Mouse (Mus musculus) liver, embryonic 13.5 days (tissue): ENCODE results near the gene Vsig1. TPM values are rescaled to one million over a fixed set of nuclear protein-coding genes. Genes with fewer than 3 reads are reported as not detected.

ENCODE experiments used
- ATAC-seq: fragments of 200-750 bp; cut with Nextera tagmentation; 2 replicates; pipeline ENCODE4 v1.8.0; 2017; ENCODE audit warnings: low read depth, mild to moderate bottlenecking, moderate number of reproducible peaks, moderate library complexity
- DNase-seq: peaks from one replicate; pipeline ENCODE4 v3.0.0; 2022
- H3K27ac ChIP-seq: fragments of 300-500 bp; sonication (generic); 2 replicates; pipeline ENCODE4 v1.5.1; 2015; ENCODE audit warnings: moderate library complexity, mild to moderate bottlenecking, inconsistent platforms
- H3K27me3 ChIP-seq: fragments of 300-500 bp; sonication (generic); 2 replicates; pipeline ENCODE4 v1.6.1; 2015; ENCODE audit warnings: mild to moderate bottlenecking, inconsistent platforms
- H3K36me3 ChIP-seq: fragments of 300-500 bp; sonication (generic); 2 replicates; pipeline ENCODE4 v1.6.1; 2015; ENCODE audit warnings: mild to moderate bottlenecking, inconsistent platforms
- H3K4me1 ChIP-seq: fragments of 300-500 bp; sonication (generic); replicated peaks from 2 replicates; pipeline ENCODE4 v1.6.1; 2015; ENCODE audit warnings: inconsistent platforms
- H3K4me2 ChIP-seq: fragments of 300-500 bp; sonication (generic); 2 replicates; pipeline ENCODE4 v1.6.1; 2015; ENCODE audit warnings: inconsistent platforms, mild to moderate bottlenecking, moderate library complexity
- H3K4me3 ChIP-seq: fragments of 300-500 bp; sonication (generic); replicated peaks from 2 replicates; pipeline ENCODE4 v1.5.1; 2015; ENCODE audit warnings: mild to moderate bottlenecking, inconsistent platforms
- H3K9ac ChIP-seq: fragments of 300-500 bp; sonication (generic); 2 replicates; pipeline ENCODE4 v1.6.1; 2015; ENCODE audit warnings: mild to moderate bottlenecking, inconsistent platforms
- H3K9me3 ChIP-seq: fragments of 300-500 bp; sonication (generic); replicated peaks from 2 replicates; pipeline ENCODE4 v1.6.1; 2016; ENCODE audit warnings: inconsistent platforms
- WGBS: fragments of 180-500 bp; shearing (Covaris S2); methylation state at CpG from one replicate; pipeline ENCODE4 v1.1.7; 2015; ENCODE audit not compliant: insufficient replicate concordance; 5-methylcytosine and 5-hydroxymethylcytosine counted together
- polyA plus RNA-seq: library from polyadenylated mRNA; unstranded; fragments of >200 nt; fragmentation: Nextera tagmentation; extraction: Ambion mirVana; gene quantifications from 2 replicates; pipeline ENCODE4 v1.2.1, GENCODE M21; 2015

Vsig1 gene
- polyA plus RNA-seq, 1 experiment from 2014 or later: not detected

GRCm38 (mm10) chrX:140956959-140957358 is 49.6 kb downstream of the Vsig1 start:
- no peaks in the 10 kb centered on the region; the same call in 1 of the 2 replicates for H3K27me3 ChIP-seq
- ATAC-seq (peak; percentile 49), DNase-seq (no peak)
- H3K9ac ChIP-seq: peak overlapping the region; percentile 66
- H3K4me3 ChIP-seq: peak overlapping the region; percentile 65
- H3K27ac ChIP-seq: peak overlapping the region; percentile 55
- H3K4me1 ChIP-seq: no peaks in the 10 kb centered on the region
- H3K4me2 ChIP-seq: peak overlapping the region; percentile 70
- H3K9me3 ChIP-seq: no peaks in the 10 kb centered on the region
- peaks cover 4% of the 10 kb centered on the region; the same call in 1 of the 2 replicates for H3K36me3 ChIP-seq
- 16% methylated on average over 5 of the region's 5 CpGs for WGBS

GRCm38 (mm10) chrX:140978943-140979342 is 71.5 kb downstream of the Vsig1 start:
- WGBS: 75% methylated on average over 1 of the region's 1 CpGs
- no peaks in the 10 kb centered on the region for H3K9me3 ChIP-seq
- no peak for DNase-seq
- H3K36me3 ChIP-seq: no peaks in the 10 kb centered on the region
- H3K4me2 ChIP-seq: no peak overlapping the region
- no peak for ATAC-seq
- no peak overlapping the region for H3K4me3 ChIP-seq
- H3K4me1 ChIP-seq: peaks cover 8% of the 10 kb centered on the region
- peaks cover 14% of the 10 kb centered on the region; the same call in 1 of the 2 replicates for H3K27me3 ChIP-seq
- no peak overlapping the region for H3K27ac ChIP-seq
- no peak overlapping the region for H3K9ac ChIP-seq

GRCm38 (mm10) chrX:140979546-140979945 is 72.1 kb downstream of the Vsig1 start:
- no peak for DNase-seq
- 42% methylated on average over 2 of the region's 2 CpGs for WGBS
- Histone ChIP-seq H3K9me3 (no peaks in the 10 kb centered on the region), H3K27ac (no peak overlapping the region), H3K36me3 (no peaks in the 10 kb centered on the region), H3K4me3 (no peak overlapping the region), H3K4me1 (peaks cover 8% of the 10 kb centered on the region), H3K4me2 (no peak overlapping the region), H3K27me3 (peaks cover 14% of the 10 kb centered on the region; the same call in 1 of the 2 replicates), H3K9ac (no peak overlapping the region)
- no peak for ATAC-seq

DNA sequence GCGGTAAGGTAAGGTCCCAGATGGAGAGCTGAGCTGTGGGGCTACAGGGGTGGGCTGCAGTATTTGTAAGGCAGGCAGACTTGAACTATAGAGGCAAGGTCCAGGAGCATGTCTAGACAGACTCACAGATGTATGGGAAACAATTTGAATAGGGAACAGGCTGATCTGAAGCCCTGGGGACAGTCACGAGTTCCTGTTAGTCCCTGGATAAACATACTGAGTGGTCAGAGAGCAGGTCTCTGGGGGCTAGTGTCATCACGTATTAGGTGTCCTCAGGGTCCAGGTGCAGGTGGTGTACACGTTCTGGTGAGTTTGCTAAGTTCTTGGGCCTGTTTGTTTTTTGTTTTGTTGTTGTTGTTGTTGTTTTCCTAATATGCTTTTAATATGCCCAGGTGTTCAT is 72.8 kb downstream of the Vsig1 start:
- H3K9me3 ChIP-seq: no peaks in the 10 kb centered on the region
- H3K27ac ChIP-seq: no peak overlapping the region
- H3K9ac ChIP-seq: no peak overlapping the region
- no peak overlapping the region for H3K4me2 ChIP-seq
- DNase-seq (no peak), ATAC-seq (no peak)
- no peak overlapping the region for H3K4me3 ChIP-seq
- H3K36me3 ChIP-seq: no peaks in the 10 kb centered on the region
- peaks cover 11% of the 10 kb centered on the region; the same call in 1 of the 2 replicates for H3K27me3 ChIP-seq
- peaks cover 8% of the 10 kb centered on the region for H3K4me1 ChIP-seq
- WGBS: 58% methylated on average over 4 of the region's 4 CpGs

DNA sequence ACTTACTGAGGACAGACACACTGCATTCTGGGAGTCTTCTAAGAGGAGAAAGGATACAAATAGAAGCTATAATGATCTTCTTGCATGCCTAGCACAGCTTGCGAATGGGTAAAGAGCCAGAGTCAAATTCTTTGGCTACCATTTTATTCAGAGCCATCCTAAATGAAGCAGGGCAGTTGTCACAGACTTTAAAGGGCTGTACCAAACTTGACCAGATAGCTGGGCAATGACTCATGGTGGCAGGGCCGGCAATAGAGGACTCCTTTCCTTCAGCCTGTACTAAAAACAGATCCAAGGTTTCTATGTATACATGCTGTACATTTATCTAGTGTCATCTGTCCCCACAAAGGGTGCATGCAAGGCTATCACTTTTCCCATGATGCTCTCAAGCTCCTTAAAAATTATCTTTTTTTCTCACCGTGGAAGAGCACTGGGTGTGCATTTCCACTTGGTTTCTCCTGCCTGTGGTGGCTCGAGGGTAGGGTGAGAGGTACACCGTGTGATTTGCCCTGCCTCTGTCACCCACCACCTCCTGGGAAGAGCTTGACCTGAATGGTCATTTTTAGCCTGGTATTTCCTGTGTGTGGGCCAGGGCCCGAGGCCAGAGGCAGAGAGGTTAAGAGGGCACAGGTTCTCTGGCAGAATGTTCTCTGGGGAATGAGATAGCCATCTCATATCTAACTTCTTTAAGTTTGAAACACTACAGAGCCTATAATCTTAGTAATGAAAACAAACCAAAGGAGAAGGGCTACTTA is 76.0 kb downstream of the Vsig1 start:
- WGBS: 34% methylated on average over 6 of the region's 6 CpGs
- Histone ChIP-seq H3K4me2 (no peak overlapping the region), H3K9me3 (no peaks in the 10 kb centered on the region), H3K4me1 (peaks cover 8% of the 10 kb centered on the region), H3K36me3 (no peaks in the 10 kb centered on the region), H3K27ac (no peak overlapping the region), H3K9ac (no peak overlapping the region), H3K27me3 (peaks cover 13% of the 10 kb centered on the region; the same call in 1 of the 2 replicates), H3K4me3 (no peak overlapping the region)
- DNase-seq (no peak), ATAC-seq (peak; percentile 41; the same call in 1 of the 2 replicates)

DNA sequence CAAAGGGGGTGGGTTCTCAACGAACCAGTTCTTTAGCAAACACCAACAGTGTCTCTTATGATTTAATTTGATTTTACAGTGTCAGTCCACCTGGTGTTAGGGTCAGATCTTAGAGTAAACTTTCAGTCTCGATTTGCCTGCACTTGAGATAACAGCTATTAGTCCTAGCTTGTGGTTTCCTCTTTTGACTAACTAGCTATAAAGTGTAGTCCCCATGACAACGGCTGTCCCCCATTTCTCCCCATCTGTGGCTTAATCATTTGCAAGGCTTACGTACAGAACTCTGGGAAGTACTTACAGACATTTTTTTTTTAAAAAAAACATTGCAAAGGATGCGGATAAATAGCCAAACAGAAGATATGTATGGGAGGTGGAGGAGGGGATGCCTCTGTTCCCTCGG is 77.4 kb downstream of the Vsig1 start:
- Histone ChIP-seq H3K36me3 (no peaks in the 10 kb centered on the region), H3K4me2 (no peak overlapping the region), H3K9me3 (no peaks in the 10 kb centered on the region), H3K4me1 (peaks cover 8% of the 10 kb centered on the region), H3K9ac (no peak overlapping the region), H3K27ac (no peak overlapping the region), H3K4me3 (no peak overlapping the region), H3K27me3 (peaks cover 11% of the 10 kb centered on the region; the same call in 1 of the 2 replicates)
- 39% methylated on average over 6 of the region's 6 CpGs for WGBS
- ATAC-seq (no peak), DNase-seq (no peak)

GRCm38 (mm10) chrX:140985256-140985655 is 77.8 kb downstream of the Vsig1 start:
- Histone ChIP-seq H3K9ac (no peak overlapping the region), H3K4me1 (peaks cover 8% of the 10 kb centered on the region), H3K27ac (no peak overlapping the region), H3K4me2 (no peak overlapping the region), H3K27me3 (peaks cover 11% of the 10 kb centered on the region; the same call in 1 of the 2 replicates), H3K4me3 (no peak overlapping the region), H3K9me3 (no peaks in the 10 kb centered on the region), H3K36me3 (no peaks in the 10 kb centered on the region)
- no peak for DNase-seq
- 80% methylated on average over 2 of the region's 2 CpGs for WGBS
- no peak for ATAC-seq

Other genes starting within 250 kb of the Vsig1 start
- 0.16 and 0.41 TPM in 2 replicates for gene Mid2, start 243.0 kb upstream of the Vsig1 start, polyA plus RNA-seq
- not detected in 2 replicates for gene Tex13b, start 94.2 kb upstream of the Vsig1 start, polyA plus RNA-seq
- 46.6 and 47.4 TPM in 2 replicates for gene Psmd10, start 49.1 kb downstream of the Vsig1 start, polyA plus RNA-seq
- 23.9 and 29.3 TPM in 2 replicates for gene Atg4a, start 49.3 kb downstream of the Vsig1 start, polyA plus RNA-seq